Mouse (Mus musculus) heart, adult 10 weeks (tissue): ENCODE results near the gene Sds. TPM values are rescaled to one million over a fixed set of nuclear protein-coding genes. Genes with fewer than 3 reads are reported as not detected.

Experiments used
- polyA plus RNA-seq: library from polyadenylated mRNA; stranded (reverse); fragments of 350-450 nt; fragmentation: Illumina TruSeq; extraction: RNeasy Lipid Tissue Mini Kit (QIAGEN cat#74804); gene quantifications from one replicate; pipeline ENCODE4 v1.2.3, GENCODE M21; 2014; ENCODE audit warnings: low read depth, low replicate concordance

The Sds gene
- 7.9 TPM for polyA plus RNA-seq

GRCm38 (mm10) chr5:120476296-120476695 lies at the start of gene Sds:
Gene Sds (plus strand): TSS chr5:120476526.

GRCm38 (mm10) chr5:120431649-120432485 lies 44.5 kb upstream of the Sds start, which contains the start of gene Lhx5:
Gene Lhx5 (plus strand): TSS chr5:120431699.

GRCm38 (mm10) chr5:120472770-120473169 lies 3.6 kb upstream of the Sds start, which contains the start of gene Sdsl:
Gene Sdsl (minus strand): TSS chr5:120472810.

DNA sequence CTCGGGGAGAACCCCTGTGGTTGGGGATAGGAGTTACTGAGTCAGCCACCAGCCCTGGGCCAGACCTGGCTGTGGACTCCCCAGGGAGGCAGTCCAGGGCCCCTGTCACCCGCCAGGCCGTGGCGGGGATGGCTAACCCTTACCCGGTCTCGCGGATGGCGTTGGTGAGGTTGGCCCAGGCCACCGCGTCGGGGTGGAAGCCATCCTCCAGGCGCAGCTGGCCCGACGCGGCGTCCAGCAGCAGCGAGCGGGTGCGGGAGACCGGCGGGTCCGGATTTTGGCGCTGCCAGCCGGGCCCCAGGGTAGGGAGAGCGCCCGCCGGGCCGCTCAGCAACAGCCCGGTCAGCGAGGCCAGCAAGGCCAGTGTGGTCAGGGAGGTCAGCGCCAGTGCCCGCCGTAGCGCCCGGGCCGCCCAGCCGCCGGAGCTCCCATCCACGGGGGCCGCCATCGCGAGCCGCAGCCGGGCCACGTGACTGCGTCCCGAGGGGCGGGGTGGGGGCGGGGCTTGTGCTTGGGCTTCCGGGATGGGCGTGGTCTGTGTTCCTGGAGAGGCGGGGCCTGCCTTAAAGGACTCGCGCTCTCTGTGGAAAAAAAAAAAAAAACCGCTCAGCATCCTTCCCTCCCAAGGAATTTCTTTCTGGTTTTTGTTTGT lies 26.9 kb downstream of the Sds start, which contains the start of gene Plbd2:
Gene Plbd2 (minus strand): TSS at position 482 of the 652 bp plus-strand sequence.

GRCm38 (mm10) chr5:120510982-120511642 lies 34.8 kb downstream of the Sds start, which contains the start of gene Slc8b1:
Gene Slc8b1 (plus strand): TSS chr5:120511168.

Other genes starting within 250 kb of the Sds start
- gene Lhx5, start 44.8 kb upstream of the Sds start, polyA plus RNA-seq = not detected
- 11.2 TPM for gene Sdsl, start 3.7 kb upstream of the Sds start, polyA plus RNA-seq
- gene Plbd2, start 27.1 kb downstream of the Sds start, polyA plus RNA-seq = 28.1 TPM
- gene Slc8b1, start 34.6 kb downstream of the Sds start, polyA plus RNA-seq = 7.6 TPM
- gene Tpcn1, start 112.1 kb downstream of the Sds start, polyA plus RNA-seq = 24.0 TPM
- not detected for gene Iqcd, start 112.5 kb downstream of the Sds start, polyA plus RNA-seq
- gene Rita1, start 136.1 kb downstream of the Sds start, polyA plus RNA-seq = 13.1 TPM
- 15.9 TPM for gene Ddx54, start 136.2 kb downstream of the Sds start, polyA plus RNA-seq
- gene Cfap73, start 157.7 kb downstream of the Sds start, polyA plus RNA-seq = not detected
- gene Rasal1, start 172.3 kb downstream of the Sds start, polyA plus RNA-seq = not detected
- gene Dtx1, start 235.4 kb downstream of the Sds start, polyA plus RNA-seq = 0.73 TPM